Comparison of ENCODE assay signal across 7 mouse cellular contexts in the genomic region with DNA sequence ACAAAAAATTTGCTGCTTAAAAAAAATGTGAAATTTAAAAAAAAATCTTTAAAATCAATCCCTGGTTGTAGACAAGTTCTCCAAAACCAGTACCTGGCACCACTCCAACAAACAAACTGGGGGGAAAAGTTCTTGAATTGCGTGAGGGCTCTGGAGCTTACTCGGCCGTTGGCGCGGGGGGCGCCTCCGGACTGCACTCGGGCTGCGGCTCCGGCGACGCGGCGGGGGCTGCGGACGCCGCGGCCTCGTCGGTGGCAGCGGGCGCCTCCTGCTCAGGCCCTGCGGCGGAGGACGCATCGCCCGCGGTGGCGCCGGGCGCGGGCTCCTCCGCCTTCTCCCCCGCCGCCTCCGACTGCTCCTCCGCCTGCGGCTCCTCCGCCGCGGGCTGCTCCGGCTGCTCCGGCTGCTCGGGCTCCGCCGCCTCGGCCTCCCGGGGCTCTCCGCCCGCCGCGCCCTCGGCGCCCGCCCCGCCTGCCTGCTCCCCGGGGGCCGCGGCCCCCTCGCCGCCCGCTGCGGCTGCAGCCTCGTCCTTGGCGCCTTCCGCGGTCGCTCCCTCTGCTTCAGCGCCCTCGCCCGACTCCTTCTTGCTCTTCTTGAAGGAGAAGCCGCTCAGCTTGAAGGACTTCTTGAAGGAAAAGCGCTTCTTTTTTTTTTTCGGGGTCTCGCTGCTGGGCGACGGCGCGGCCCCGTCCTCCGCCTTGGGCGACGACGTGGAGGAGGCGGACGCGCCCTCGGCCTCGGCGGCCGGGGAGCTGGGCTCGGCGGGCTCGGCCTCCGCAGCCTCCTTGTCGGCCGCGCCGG. TPM values are rescaled to one million over a fixed set of nuclear protein-coding genes. Genes with fewer than 3 reads are reported as not detected.
A peak's percentile ranks its signal among the peaks of the same experiment; 100 is the strongest.
DNase-seq lines count a peak whose midpoint lies in the region; ATAC-seq and TF ChIP-seq lines count a peak whose summit lies in the region.

No protein-coding gene starts in this region.

- H3K4me1 ChIP-seq in cortical plate, adult 2 months (ENCODE audit: control insufficient read depth, insufficient read depth, low read length), result no peaks in the 10 kb centered on the region
- no peaks in the 10 kb centered on the region for H3K4me1 ChIP-seq in intestine, postnatal 0 days (replicated peaks; ENCODE audit: control insufficient read depth, insufficient read depth, low read length)
- peaks cover 3% of the 10 kb centered on the region; the same call in 1 of the 2 replicates for H3K4me1 ChIP-seq in limb, embryonic 12.5 days (replicated peaks)
- H3K4me1 ChIP-seq in midbrain, embryonic 12.5 days, result peaks cover 7% of the 10 kb centered on the region; the same call in 1 of the 2 replicates
- H3K4me1 ChIP-seq in small intestine, adult 2 months (ENCODE audit: control insufficient read depth, insufficient read depth, insufficient read length, low read length), result peaks cover 5% of the 10 kb centered on the region; the same call in 1 of the 2 replicates

- no peaks in the 10 kb centered on the region for H3K27me3 ChIP-seq in intestine, postnatal 0 days (replicated peaks; ENCODE audit: control insufficient read depth, insufficient read depth, low read length)
- H3K27me3 ChIP-seq in limb, embryonic 12.5 days, result no peaks in the 10 kb centered on the region
- H3K27me3 ChIP-seq in midbrain, embryonic 12.5 days, result no peaks in the 10 kb centered on the region
- no peaks in the 10 kb centered on the region for H3K27me3 ChIP-seq in small intestine, adult 2 months (ENCODE audit: control insufficient read depth, insufficient read depth, low read length)

- peak overlapping the region; percentile 98 for H3K4me3 ChIP-seq in cortical plate, adult 2 months (ENCODE audit: insufficient read depth, low read length)
- peak overlapping the region; percentile 74 for H3K4me3 ChIP-seq in intestine, postnatal 0 days (ENCODE audit: low read depth, low read length)
- H3K4me3 ChIP-seq in limb, embryonic 12.5 days (replicated peaks), result peak overlapping the region; percentile 98
- peak overlapping the region; percentile 100 for H3K4me3 ChIP-seq in midbrain, embryonic 12.5 days
- H3K4me3 ChIP-seq in small intestine, adult 2 months (ENCODE audit: low read depth, low read length), result peak overlapping the region; percentile 89

- no peak for TF ChIP-seq POLR2A in cortical plate, adult 2 months (IDR thresholded peaks at IDR 0.05; ENCODE audit: extremely low read depth, insufficient read depth, low read length)
- no peak for TF ChIP-seq POLR2A in small intestine, adult 2 months (IDR thresholded peaks at IDR 0.05; ENCODE audit: low read depth, low read length)

- peak overlapping the region; percentile 78 for H3K9ac ChIP-seq in intestine, postnatal 0 days (ENCODE audit: low read depth, low read length)
- peak overlapping the region; percentile 100 for H3K9ac ChIP-seq in limb, embryonic 12.5 days (replicated peaks)
- H3K9ac ChIP-seq in midbrain, embryonic 12.5 days (replicated peaks), result peak overlapping the region; percentile 100

- peak overlapping the region; percentile 78 for H3K4me2 ChIP-seq in intestine, postnatal 0 days (replicated peaks; ENCODE audit: low read depth)
- peak overlapping the region; percentile 73 for H3K4me2 ChIP-seq in limb, embryonic 12.5 days
- peak overlapping the region; percentile 69 for H3K4me2 ChIP-seq in midbrain, embryonic 12.5 days (replicated peaks)

- peak; percentile 28 for DNase-seq in adrenal gland, adult 8-10 months

- WGBS in intestine, postnatal 0 days, result under 1% methylated on average over 77 of the region's 99 CpGs
- WGBS in limb, embryonic 12.5 days, result under 1% methylated on average over 99 of the region's 99 CpGs
- under 1% methylated on average over 84 of the region's 99 CpGs for WGBS in midbrain, embryonic 12.5 days
- under 1% methylated on average over 94 of the region's 99 CpGs for WGBS in small intestine, adult 2 months

- no peaks in the 10 kb centered on the region for H3K9me3 ChIP-seq in intestine, postnatal 0 days (ENCODE audit: control insufficient read depth)
- H3K9me3 ChIP-seq in limb, embryonic 12.5 days, result no peaks in the 10 kb centered on the region; the same call in 1 of the 2 replicates
- no peaks in the 10 kb centered on the region for H3K9me3 ChIP-seq in midbrain, embryonic 12.5 days

- no peak for TF ChIP-seq CTCF in cortical plate, adult 2 months (IDR thresholded peaks at IDR 0.05; ENCODE audit: extremely low read depth, insufficient read depth, low read length)
- TF ChIP-seq CTCF in intestine, postnatal 0 days (IDR thresholded peaks at IDR 0.05; ENCODE audit: low read depth), result 0 out of 2 replicates have a peak, but pooled peaks have one; percentile 0
- no peak for TF ChIP-seq CTCF in small intestine, adult 2 months (IDR thresholded peaks at IDR 0.05; ENCODE audit: extremely low read depth, insufficient read length, insufficient replicate concordance, low read depth, low read length)

- peak overlapping the region; percentile 99 for H3K27ac ChIP-seq in cortical plate, adult 2 months (ENCODE audit: insufficient read depth, low read length)
- H3K27ac ChIP-seq in intestine, postnatal 0 days (ENCODE audit: low read depth, low read length), result peak overlapping the region; percentile 92
- peak overlapping the region; percentile 99 for H3K27ac ChIP-seq in limb, embryonic 12.5 days
- peak overlapping the region; percentile 100 for H3K27ac ChIP-seq in midbrain, embryonic 12.5 days (replicated peaks)
- H3K27ac ChIP-seq in small intestine, adult 2 months (ENCODE audit: insufficient read depth, low read depth, low read length), result peak overlapping the region; percentile 89

- peaks cover 3% of the 10 kb centered on the region; the same call in 1 of the 2 replicates for H3K36me3 ChIP-seq in intestine, postnatal 0 days (ENCODE audit: control insufficient read depth, insufficient read depth)
- peaks cover 37% of the 10 kb centered on the region for H3K36me3 ChIP-seq in limb, embryonic 12.5 days
- peaks cover 35% of the 10 kb centered on the region for H3K36me3 ChIP-seq in midbrain, embryonic 12.5 days
- peaks cover 2% of the 10 kb centered on the region; the same call in 1 of the 2 replicates for H3K36me3 ChIP-seq in small intestine, adult 2 months (ENCODE audit: control insufficient read depth, insufficient read depth, low read length)

- peak; percentile 23 for ATAC-seq in granulocyte monocyte progenitor cell, adult 5-6 weeks (replicated peaks; ENCODE audit: poor library complexity, severe bottlenecking)
- ATAC-seq in intestine, postnatal 0 days, result peak; percentile 6; the same call in 1 of the 2 replicates
- ATAC-seq in limb, embryonic 12.5 days (ENCODE audit: insufficient number of reproducible peaks, insufficient read depth, low FRiP score, low TSS enrichment, low read depth), result no peak
- no peak for ATAC-seq in midbrain, embryonic 12.5 days (ENCODE audit: low FRiP score, low read depth)

RNA-seq across cellular contexts. Expression of a gene that starts 2.6 kb away (rescaled TPM):
- total RNA-seq in adrenal gland, adult 8-10 months (2022), result 10 to 100 TPM; 33.6 to 49.8 (median 41.0) TPM
- polyA plus RNA-seq in cortical plate, adult 2 months (2012; rRNA removed), result 84.5 and 87.9 TPM in 2 replicates
- 5.1 TPM in 2 replicates for total RNA-seq in granulocyte monocyte progenitor cell, adult 5-6 weeks (2014; fragmentation: Nextera tagmentation)
- total RNA-seq in granulocyte monocyte progenitor cell, adult 5-6 weeks (2017), result 8.5 and 10.1 TPM in 2 replicates
- 34.7 and 38.2 TPM in 2 replicates for polyA plus RNA-seq in intestine, postnatal 0 days (2015; fragmentation: Nextera tagmentation; extraction: Ambion mirVana)
- polyA plus RNA-seq in limb, embryonic 12.5 days (2016; fragmentation: Nextera tagmentation; extraction: Ambion mirVana), result 182 and 199 TPM in 2 replicates
- 321 and 361 TPM in 2 replicates for polyA plus RNA-seq in midbrain, embryonic 12.5 days (2016; fragmentation: Nextera tagmentation; extraction: Ambion mirVana)
- polyA plus RNA-seq in small intestine, adult 2 months (2012; rRNA removed), result 9.4 and 22.7 TPM in 2 replicates

Comparison
In these comparisons a context has a peak if more than half of its experiments do, and no peak if none do; other contexts are left out.
1. ATAC-seq: peak in granulocyte monocyte progenitor cell, adult 5-6 weeks (single experiment) and intestine, postnatal 0 days (single experiment); none in limb, embryonic 12.5 days (single experiment) and midbrain, embryonic 12.5 days (single experiment).
2. Peak in every context shown above with its lines, with median percentiles within 50 percentile points of each other: H3K27ac ChIP-seq, H3K4me3 ChIP-seq, H3K4me2 ChIP-seq and H3K9ac ChIP-seq.